Mouse (Mus musculus) limb, embryonic 11.5 days (tissue): ENCODE measurements around the gene Batf3. TPM values are rescaled to one million over a fixed set of nuclear protein-coding genes. Genes with fewer than 3 reads are reported as not detected.

Experiments used
- ATAC-seq: fragments of 200-750 bp; cut with Nextera tagmentation; 2 replicates; pipeline ENCODE4 v1.8.0; 2017; ENCODE audit warnings: low read depth; ENCODE audit not compliant: insufficient number of reproducible peaks, low FRiP score, low TSS enrichment
- DNase-seq: peaks from one replicate; pipeline ENCODE4 v3.0.0-alpha.2; 2015; ENCODE audit warnings: low spot score
- H3K27ac ChIP-seq: fragments of 300-500 bp; sonication (generic); replicated peaks from 2 replicates; pipeline ENCODE4 v1.5.1; 2014; ENCODE audit warnings: low read depth, mild to moderate bottlenecking, low read length
- H3K27me3 ChIP-seq: fragments of 300-500 bp; sonication (generic); 2 replicates; pipeline ENCODE4 v1.6.1; 2014; ENCODE audit warnings: mild to moderate bottlenecking, low read length, mixed read lengths; ENCODE audit not compliant: control insufficient read depth, insufficient read depth
- H3K36me3 ChIP-seq: fragments of 300-500 bp; sonication (generic); 2 replicates; pipeline ENCODE4 v1.6.1; 2014; ENCODE audit warnings: mild to moderate bottlenecking, low read length, moderate library complexity, mixed read lengths; ENCODE audit not compliant: control insufficient read depth, insufficient read depth
- H3K4me1 ChIP-seq: fragments of 300-500 bp; sonication (generic); 2 replicates; pipeline ENCODE4 v1.6.1; 2014; ENCODE audit warnings: low read length, mixed read lengths; ENCODE audit not compliant: control insufficient read depth, insufficient read depth
- H3K4me2 ChIP-seq: fragments of 300-500 bp; sonication (generic); 2 replicates; pipeline ENCODE4 v1.6.1; 2014; ENCODE audit warnings: low read depth, mild to moderate bottlenecking, moderate library complexity; ENCODE audit not compliant: severe bottlenecking
- H3K4me3 ChIP-seq: fragments of 300-500 bp; sonication (generic); 2 replicates; pipeline ENCODE4 v1.5.1; 2014; ENCODE audit warnings: low read depth, low read length
- H3K9ac ChIP-seq: fragments of 300-500 bp; sonication (generic); 2 replicates; pipeline ENCODE4 v1.6.1; 2014; ENCODE audit warnings: mild to moderate bottlenecking, low read length
- H3K9me3 ChIP-seq: fragments of 300-500 bp; sonication (generic); 2 replicates; pipeline ENCODE4 v1.6.1; 2016; ENCODE audit warnings: low read length; ENCODE audit not compliant: control insufficient read depth
- WGBS: fragments of 180-500 bp; shearing (Covaris S2); extraction: QIAGEN DNeasy Blood & Tissue Kit; methylation state at CpG from one replicate; pipeline ENCODE4 v1.1.7; 2014; 5-methylcytosine and 5-hydroxymethylcytosine counted together
- polyA plus RNA-seq: library from polyadenylated mRNA; unstranded; fragments of >200 nt; fragmentation: Nextera tagmentation; extraction: Ambion mirVana; gene quantifications from 2 replicates; pipeline ENCODE4 v1.2.1, GENCODE M21; 2014

Gene Batf3
- polyA plus RNA-seq, 1 experiment from 2014 or later, result 9.4 TPM

- DNase-seq (peak; percentile 63), ATAC-seq (no peak)
- H3K4me1 ChIP-seq, result no peaks in the 10 kb centered on the region
- H3K4me3 ChIP-seq, result no peak overlapping the region
- H3K9ac ChIP-seq, result no peak overlapping the region
- WGBS, result 63% methylated on average over 10 of the region's 10 CpGs
- no peaks in the 10 kb centered on the region for H3K27me3 ChIP-seq
- no peaks in the 10 kb centered on the region for H3K9me3 ChIP-seq
- H3K27ac ChIP-seq, result no peak overlapping the region
- no peak overlapping the region for H3K4me2 ChIP-seq
- H3K36me3 ChIP-seq, result peaks cover 30% of the 10 kb centered on the region
Measured at GRCm38 (mm10) chr1:191075199-191075883, 22.3 kb upstream of the Batf3 start.

GRCm38 (mm10) chr1:191083230-191083629 lies 14.4 kb upstream of the Batf3 start:
- H3K27me3 ChIP-seq, result no peaks in the 10 kb centered on the region
- 92% methylated on average over 8 of the region's 8 CpGs for WGBS

GRCm38 (mm10) chr1:191084951-191085559 lies 12.6 kb upstream of the Batf3 start:
- H3K4me2 ChIP-seq, result no peak overlapping the region
- no peak overlapping the region for H3K4me3 ChIP-seq
- no peaks in the 10 kb centered on the region for H3K4me1 ChIP-seq
- no peak overlapping the region for H3K27ac ChIP-seq
- no peaks in the 10 kb centered on the region for H3K27me3 ChIP-seq
- DNase-seq, result peak; percentile 76
- no peak for ATAC-seq
- no peaks in the 10 kb centered on the region for H3K9me3 ChIP-seq
- no peak overlapping the region for H3K9ac ChIP-seq
- peaks cover 20% of the 10 kb centered on the region for H3K36me3 ChIP-seq
- WGBS, result 80% methylated on average over 5 of the region's 5 CpGs

More at GRCm38 (mm10) chr1:191083230-191083629, 14.4 kb upstream of the Batf3 start:
- H3K36me3 ChIP-seq, result peaks cover 23% of the 10 kb centered on the region
- DNase-seq (no peak), ATAC-seq (no peak)
- no peaks in the 10 kb centered on the region for H3K4me1 ChIP-seq
- no peaks in the 10 kb centered on the region for H3K9me3 ChIP-seq
- H3K27ac ChIP-seq, result no peak overlapping the region
- H3K9ac ChIP-seq, result no peak overlapping the region
- no peak overlapping the region for H3K4me2 ChIP-seq
- H3K4me3 ChIP-seq, result no peak overlapping the region

GRCm38 (mm10) chr1:191085597-191085996 lies 12.1 kb upstream of the Batf3 start:
- WGBS, result 84% methylated on average over 12 of the region's 12 CpGs
- no peak overlapping the region for H3K9ac ChIP-seq
- DNase-seq (no peak), ATAC-seq (no peak)
- no peaks in the 10 kb centered on the region for H3K4me1 ChIP-seq
- peaks cover 18% of the 10 kb centered on the region for H3K36me3 ChIP-seq
- H3K4me2 ChIP-seq, result no peak overlapping the region
- H3K27ac ChIP-seq, result no peak overlapping the region
- H3K9me3 ChIP-seq, result no peaks in the 10 kb centered on the region
- no peaks in the 10 kb centered on the region for H3K27me3 ChIP-seq
- H3K4me3 ChIP-seq, result no peak overlapping the region

GRCm38 (mm10) chr1:191086304-191086878 lies 11.3 kb upstream of the Batf3 start:
- 88% methylated on average over 7 of the region's 7 CpGs for WGBS
- Histone ChIP-seq H3K36me3 (peaks cover 14% of the 10 kb centered on the region), H3K27ac (no peak overlapping the region), H3K4me3 (no peak overlapping the region), H3K9me3 (no peaks in the 10 kb centered on the region), H3K4me2 (no peak overlapping the region), H3K9ac (no peak overlapping the region), H3K4me1 (no peaks in the 10 kb centered on the region), H3K27me3 (no peaks in the 10 kb centered on the region)
- ATAC-seq, result no peak
- DNase-seq, result no peak

GRCm38 (mm10) chr1:191086960-191087359 lies 10.7 kb upstream of the Batf3 start:
- H3K4me2 ChIP-seq, result no peak overlapping the region
- DNase-seq (no peak), ATAC-seq (no peak)
- WGBS, result 84% methylated on average over 8 of the region's 8 CpGs
- H3K4me1 ChIP-seq, result peaks cover 3% of the 10 kb centered on the region; the same call in 1 of the 2 replicates
- H3K27me3 ChIP-seq, result no peaks in the 10 kb centered on the region
- H3K9me3 ChIP-seq, result no peaks in the 10 kb centered on the region
- H3K4me3 ChIP-seq, result no peak overlapping the region
- H3K27ac ChIP-seq, result no peak overlapping the region
- H3K36me3 ChIP-seq, result peaks cover 11% of the 10 kb centered on the region
- no peak overlapping the region for H3K9ac ChIP-seq

GRCm38 (mm10) chr1:191087955-191088354 lies 9.7 kb upstream of the Batf3 start:
- H3K9ac ChIP-seq, result no peak overlapping the region
- H3K27me3 ChIP-seq, result no peaks in the 10 kb centered on the region
- H3K4me3 ChIP-seq, result no peak overlapping the region
- H3K4me2 ChIP-seq, result no peak overlapping the region
- no peak for ATAC-seq
- 90% methylated on average over 5 of the region's 5 CpGs for WGBS
- peaks cover 8% of the 10 kb centered on the region for H3K36me3 ChIP-seq
- H3K27ac ChIP-seq, result no peak overlapping the region
- H3K4me1 ChIP-seq, result peaks cover 3% of the 10 kb centered on the region; the same call in 1 of the 2 replicates
- no peak for DNase-seq
- H3K9me3 ChIP-seq, result no peaks in the 10 kb centered on the region

- Histone ChIP-seq H3K27ac (no peak overlapping the region), H3K4me2 (no peak overlapping the region), H3K4me1 (peaks cover 3% of the 10 kb centered on the region; the same call in 1 of the 2 replicates), H3K27me3 (no peaks in the 10 kb centered on the region), H3K9ac (no peak overlapping the region), H3K36me3 (peaks cover 5% of the 10 kb centered on the region), H3K9me3 (no peaks in the 10 kb centered on the region), H3K4me3 (no peak overlapping the region)
- DNase-seq, result no peak
- no peak for ATAC-seq
- WGBS, result 78% methylated on average over 6 of the region's 6 CpGs
Measured at GRCm38 (mm10) chr1:191089355-191089754, 8.3 kb upstream of the Batf3 start.
